Comparison of ENCODE assay signal across 9 mouse cellular contexts in the genomic region with DNA sequence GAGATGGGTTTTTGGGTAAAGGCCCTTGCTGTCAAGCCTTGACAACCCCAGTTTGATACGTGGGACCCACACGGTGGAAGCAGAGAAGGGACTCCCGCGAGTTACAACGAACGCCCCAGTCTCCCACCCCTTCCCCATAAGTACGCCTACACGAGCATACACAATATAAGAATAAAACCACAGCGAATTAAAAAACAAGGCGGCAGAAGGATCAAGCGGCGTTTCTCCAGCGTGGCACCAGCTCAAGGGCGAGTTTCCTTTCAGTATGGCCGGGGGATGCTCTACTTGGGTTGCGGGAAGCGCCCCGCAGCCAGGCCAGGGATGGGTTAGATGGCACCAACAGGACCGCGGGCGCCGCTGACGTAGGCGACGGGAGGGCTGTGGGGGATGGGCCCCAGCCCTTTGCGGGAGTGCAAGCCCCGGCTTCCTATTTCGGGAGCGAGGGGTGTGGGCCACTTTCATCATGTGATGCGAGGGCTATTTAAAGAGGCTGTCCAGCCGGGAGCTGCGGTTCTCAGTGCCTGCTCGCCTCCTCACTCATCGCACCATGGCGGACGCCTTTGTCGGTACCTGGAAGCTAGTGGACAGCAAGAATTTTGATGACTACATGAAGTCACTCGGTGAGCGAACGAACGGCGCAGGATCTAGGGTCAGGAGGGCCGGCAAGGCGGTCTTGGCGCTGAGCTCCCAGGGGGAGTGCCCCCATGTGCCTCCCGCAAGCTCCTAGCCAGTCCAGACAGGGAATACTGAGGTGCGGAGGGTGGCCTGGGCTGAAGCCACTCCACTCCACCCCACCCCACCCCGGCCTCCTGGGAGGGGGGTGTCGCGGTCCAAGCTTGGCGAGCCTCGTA. TPM values are rescaled to one million over a fixed set of nuclear protein-coding genes. Genes with fewer than 3 reads are reported as not detected.
DNase-seq lines count a peak whose midpoint lies in the region; ATAC-seq lines count a peak whose summit lies in the region.
"Had no signal": no experiment of that assay in that cellular context is flagged by ENCODE, and none has a peak within 500 bp of the region (broad histone marks: within the 10 kb centered on the region; RNA-seq: fewer than 3 reads in every experiment).

Gene Fabp3, plus strand, starts transcription at position 365 of the 851 bp plus-strand sequence.
Gene Gm10570, minus strand, starts transcription at position 444 of the 851 bp plus-strand sequence.

- peak within 1 kb of the TSS; percentile 56 for H3K4me3 ChIP-seq in lung, embryonic 16.5 days (ENCODE audit: low read length)

- peak within 1 kb of the TSS; percentile 8; the same call in 1 of the 2 replicates for H3K9ac ChIP-seq in lung, embryonic 16.5 days (ENCODE audit: low read length)

- H3K36me3 ChIP-seq in lung, embryonic 16.5 days (ENCODE audit: control insufficient read depth, insufficient read depth, low read length): no peaks in the 10 kb centered on the region

- peaks cover 8% of the 10 kb centered on the region for H3K4me1 ChIP-seq in lung, embryonic 16.5 days (replicated peaks; ENCODE audit: control insufficient read depth, insufficient read depth, low read length)

- H3K27me3 ChIP-seq in lung, embryonic 16.5 days (ENCODE audit: control insufficient read depth, insufficient read depth, low read depth, low read length): peaks cover 28% of the 10 kb centered on the region

- H3K27ac ChIP-seq in lung, embryonic 16.5 days (ENCODE audit: low read length): no peak within 1 kb of the TSS

- no peaks in the 10 kb centered on the region for H3K9me3 ChIP-seq in lung, embryonic 16.5 days (ENCODE audit: control insufficient read depth, low read length)

- ATAC-seq in frontal cortex, adult (ENCODE audit: low TSS enrichment): peak; percentile 58
- ATAC-seq in lung, embryonic 16.5 days (ENCODE audit: low read depth): peak; percentile 42

- DNase-seq in ES-CJ7 (ENCODE audit: low read depth, low spot score): peak; percentile 61
- DNase-seq in cerebellum, adult 8-10 months: peak; percentile 77
- peak; percentile 87 for DNase-seq in heart, postnatal 4 days
- DNase-seq in layer of hippocampus, adult 9-11 months: peak; percentile 79
- peak; percentile 84 for DNase-seq in right cerebral cortex, adult 18-20 months
- no peak for DNase-seq in T-cell, adult 2 months (ENCODE audit: low spot score)

- under 1% methylated on average over 52 of the region's 52 CpGs for WGBS in lung, embryonic 16.5 days

- H3K4me2 ChIP-seq in lung, embryonic 16.5 days (ENCODE audit: low read depth, low read length): peak within 1 kb of the TSS; percentile 96

RNA-seq across cellular contexts. Expression of gene Fabp3, which starts in this region (rescaled TPM):
- 1,000 to 10,000 TPM; 6,197 to 6,868 TPM for total RNA-seq in heart, postnatal 4 days (2021)
- polyA plus RNA-seq in lung, embryonic 16.5 days (2015; fragmentation: Nextera tagmentation; extraction: Ambion mirVana): 41.0 and 54.4 TPM in 2 replicates

RNA-seq across cellular contexts. Expression of gene Gm10570, which starts in this region (rescaled TPM):
- under 1 TPM; 0.59 to 0.60 TPM for total RNA-seq in heart, postnatal 4 days (2021)
- not detected in 2 replicates for polyA plus RNA-seq in lung, embryonic 16.5 days (2015; fragmentation: Nextera tagmentation; extraction: Ambion mirVana)
- total RNA-seq: adrenal gland, adult 18-20 months had no signal
